Mouse (Mus musculus): ENCODE results near the gene Gm9758. TPM values are rescaled to one million over a fixed set of nuclear protein-coding genes. Genes with fewer than 3 reads are reported as not detected.

Gm9758 gene
- polyA plus RNA-seq, 1 experiment from 2014 or later, result not detected

Other genes with a start within 250 kb of the Gm9758 start
- not detected in 2 replicates for gene Speer4e, start 23.5 kb upstream of the Gm9758 start, polyA plus RNA-seq (2014; fragmentation: Nextera tagmentation; extraction: Ambion mirVana)
- gene Gm10354, start 64.0 kb upstream of the Gm9758 start, polyA plus RNA-seq (2014; fragmentation: Nextera tagmentation; extraction: Ambion mirVana), result not detected in 2 replicates
- not detected in 2 replicates for gene Gm17019, start 118.1 kb upstream of the Gm9758 start, polyA plus RNA-seq (2014; fragmentation: Nextera tagmentation; extraction: Ambion mirVana)

Measured in forebrain, embryonic 14.5 days (tissue).